Mouse (Mus musculus) ES-Bruce4 (cell line): ENCODE measurements around the gene Gtpbp3.

Experiments used
- CTCF ChIP-seq: IDR thresholded peaks from one replicate; pipeline ENCODE4 v1.8.1; 2011; ENCODE audit warnings: low read depth, low read length
- EP300 ChIP-seq: IDR thresholded peaks from 2 replicates; pipeline ENCODE4 v1.6.1; 2011; ENCODE audit warnings: low read depth, low read length; ENCODE audit not compliant: insufficient read depth
- POLR2A ChIP-seq: IDR thresholded peaks from one replicate; pipeline ENCODE4 v1.8.1; 2011; ENCODE audit warnings: low read length; ENCODE audit not compliant: insufficient read depth

- no peak for TF ChIP-seq CTCF
- no peak for TF ChIP-seq EP300
- no peak for TF ChIP-seq POLR2A
These were observed 3.2 kb upstream of the Gtpbp3 start for GRCm38 (mm10) chr8:71484736-71485135.
